Mouse (Mus musculus) left cerebral cortex, adult 11 months (tissue): ENCODE data around the gene Cmtr1.

Experiments
- DNase-seq: peaks from one replicate; pipeline ENCODE4 v3.0.0; 2022; ENCODE audit warnings: low spot score

The Cmtr1 gene

DNA sequence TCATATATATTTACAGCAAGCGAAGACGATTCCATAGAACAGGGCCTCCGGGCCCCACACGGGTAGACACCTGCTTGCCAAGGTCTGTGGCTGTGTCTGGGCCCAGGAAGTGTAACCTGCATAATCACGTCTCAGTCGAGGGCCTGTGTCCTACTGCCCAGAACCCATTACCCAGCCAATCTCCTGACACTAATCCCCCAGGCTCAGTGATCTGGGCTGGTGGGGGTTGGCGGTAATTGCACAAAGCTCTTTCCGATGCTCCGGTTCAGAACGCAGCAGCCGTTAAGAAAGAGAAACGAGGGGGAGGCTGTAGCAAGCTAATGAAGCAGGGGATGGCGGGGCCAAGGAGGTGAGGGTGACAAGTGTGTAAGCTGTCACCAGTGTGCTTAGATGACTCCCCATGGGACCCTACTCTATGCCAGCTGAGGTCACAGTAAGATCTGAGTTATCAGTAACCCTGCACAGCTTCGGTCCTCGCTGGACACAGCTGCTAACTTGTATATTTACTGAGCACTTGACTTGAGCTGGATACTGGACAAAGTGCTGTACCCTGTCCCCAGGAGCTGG is 76.1 kb downstream of the Cmtr1 start:
- no peak for DNase-seq

DNA sequence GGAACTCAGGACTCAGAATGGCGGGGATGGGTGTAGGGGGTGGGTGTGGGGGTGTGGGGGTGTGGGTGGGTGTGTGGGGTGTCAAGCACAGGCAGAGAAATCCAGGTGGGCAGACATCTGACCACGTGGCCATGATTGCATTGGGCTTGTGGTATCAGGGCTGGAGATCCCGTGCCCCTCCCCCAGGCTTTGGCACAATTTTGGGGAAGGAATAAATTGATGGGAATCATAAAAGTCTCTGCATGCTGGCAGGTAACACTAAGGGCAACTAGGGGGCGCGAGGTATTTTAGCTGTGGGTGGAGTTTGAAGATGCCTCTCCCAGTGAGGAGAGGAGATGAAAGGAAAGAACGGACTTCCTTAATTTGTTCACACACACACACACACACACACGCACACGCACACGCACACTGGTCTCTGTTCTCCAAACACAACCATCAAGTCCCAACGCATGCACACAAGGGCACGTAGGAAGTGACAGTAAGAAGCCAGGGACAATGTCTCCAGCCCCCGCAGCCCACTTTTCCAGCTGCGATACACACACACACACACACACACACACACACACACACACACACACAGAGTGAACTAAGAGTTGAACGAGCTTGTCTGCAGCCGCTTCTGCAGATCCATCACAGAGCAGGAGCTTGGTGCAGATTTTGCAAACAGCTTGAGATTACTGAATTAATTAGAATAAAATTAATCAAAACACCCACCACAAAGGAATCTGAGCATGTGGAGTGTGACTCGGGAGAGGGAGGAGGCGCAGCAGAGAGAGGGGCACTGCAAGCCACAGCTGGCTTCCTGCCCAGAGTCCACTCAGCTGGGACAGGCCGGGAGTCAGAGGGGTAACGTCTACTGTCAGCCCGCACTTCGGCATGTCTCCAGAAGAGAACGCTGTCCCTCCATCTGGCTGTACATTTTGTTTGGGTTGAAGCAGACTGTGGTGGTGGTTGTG is 77.7 kb downstream of the Cmtr1 start:
- DNase-seq, result peak; percentile 34

DNA sequence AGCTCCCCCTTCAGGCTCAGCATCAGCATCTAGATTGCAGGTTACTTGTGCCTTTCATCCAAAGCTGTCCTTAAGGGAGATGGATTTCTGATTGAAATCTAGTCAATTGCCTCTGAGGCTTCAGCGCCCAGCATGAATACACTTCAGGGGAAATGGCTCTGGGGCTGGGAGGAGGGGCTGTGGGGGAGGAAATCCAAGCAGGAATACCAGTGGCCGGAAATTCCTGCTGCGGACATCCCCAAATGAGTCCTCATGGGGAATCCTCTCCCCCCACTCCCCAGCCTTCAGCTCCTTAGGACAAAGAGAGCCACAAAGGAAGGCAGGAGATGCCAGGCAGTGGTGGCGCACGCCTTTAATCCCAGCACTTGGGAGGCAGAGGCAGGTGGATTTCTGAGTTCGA is 87.1 kb downstream of the Cmtr1 start:
- no peak for DNase-seq

DNA sequence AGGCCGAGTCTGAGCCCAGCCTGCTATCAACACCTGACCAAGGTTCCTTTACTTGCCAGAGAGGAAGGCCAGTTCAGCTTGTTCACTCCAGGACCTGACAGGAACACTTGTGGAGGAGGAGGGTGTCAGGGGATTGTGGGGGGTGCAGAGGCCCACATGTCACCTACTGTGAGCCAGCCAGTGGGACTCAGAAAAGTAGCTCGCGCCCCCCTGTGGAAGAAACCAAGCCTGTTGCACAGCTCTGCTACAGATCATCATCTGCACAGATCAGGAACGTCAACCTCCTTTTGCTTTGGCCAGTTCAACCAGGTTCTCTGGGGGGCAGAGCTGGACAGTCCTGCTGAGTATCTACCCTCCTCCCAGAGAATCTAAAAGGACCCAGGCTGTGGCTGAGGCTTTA is 94.1 kb downstream of the Cmtr1 start:
- no peak for DNase-seq
